Mouse (Mus musculus) Patski (cell line): Measurements from ENCODE around the gene Rtn4r. TPM values are rescaled to one million over a fixed set of nuclear protein-coding genes. Genes with fewer than 3 reads are reported as not detected.

Experiments
- ATAC-seq: fragments of 100-300 bp; one replicate; pipeline ENCODE4 v1.8.0; 2021
- CTCF ChIA-PET: fragments of 350-600 bp; sonication (Branson Sonifier 250); formaldehyde crosslinking; loops from one replicate; lab custom pipeline; 2022; ENCODE audit warnings: inconsistent platforms; lab: Charles Lee
- POLR2A ChIA-PET: fragments of 350-600 bp; sonication (Branson Sonifier 250); formaldehyde crosslinking; loops from one replicate; lab custom pipeline; 2022; ENCODE audit warnings: antibody characterized with exemption, inconsistent platforms; lab: Charles Lee
- DNase-seq: peaks from one replicate; pipeline ENCODE4 v3.0.0-alpha.2; 2011; ENCODE audit warnings: low read depth, low spot score
- H3K27me3 ChIP-seq: fragments of 371-371 bp; one replicate; pipeline ENCODE4 v1.5.1; 2021
- CTCF ChIP-seq: fragments of 100-300 bp; IDR thresholded peaks from one replicate; pipeline ENCODE4 v1.5.1; 2021
- in situ Hi-C: fragments of 300-500 bp; cut with MboI; formaldehyde crosslinking; loops from 3 replicates; pipeline ENCODE4 v1.11.1; 2018; ENCODE audit warnings: low pct_unique_long_range_greater_than_20kb, mixed read lengths
- polyA plus RNA-seq: library from polyadenylated mRNA; unstranded; gene quantifications from one replicate; pipeline ENCODE4 v1.2.3, GENCODE M21; 2021

The Rtn4r gene
- polyA plus RNA-seq, 1 experiment from 2014 or later, result 0.90 TPM

DNA sequence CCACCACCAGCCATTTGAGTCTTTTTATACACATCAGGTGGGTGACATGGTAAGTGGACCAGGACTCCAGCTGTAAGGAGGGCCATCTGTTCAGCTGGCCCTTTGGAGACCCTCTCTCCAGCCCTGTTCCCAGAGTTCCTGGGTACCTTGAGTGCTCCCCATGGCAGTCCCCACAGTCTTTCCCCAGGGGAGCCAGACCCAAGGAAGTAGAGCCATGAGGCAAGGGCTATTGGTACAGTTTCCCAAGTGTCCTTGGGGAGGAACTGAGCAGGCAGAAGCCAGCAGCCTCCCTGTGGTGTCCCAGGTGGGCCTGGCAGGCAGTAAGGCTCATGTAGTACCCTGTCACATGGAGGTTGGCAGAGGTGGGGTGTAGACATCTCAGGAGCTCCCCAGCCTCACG is 4.6 kb downstream of the Rtn4r start:
- DNase-seq (no peak), ATAC-seq (no peak)
- TF ChIP-seq CTCF, result no peak
- POLR2A ChIA-PET, result no interaction called here
- in situ Hi-C loops, result no loop called here
- CTCF ChIA-PET, result interaction anchor here (1.1 kb wide), 1 partner anchor 65 kb away, joined by 3 read pairs; no protein-coding TSS in a partner anchor
- peaks cover 9% of the 10 kb centered on the region for H3K27me3 ChIP-seq

GRCm38 (mm10) chr16:18132575-18132974 is 5.1 kb downstream of the Rtn4r start:
- no peak for ATAC-seq
- CTCF ChIA-PET, result interaction anchor here (1.1 kb wide), 1 partner anchor 64 kb away, joined by 3 read pairs; no protein-coding TSS in a partner anchor
- POLR2A ChIA-PET, result no interaction called here
- TF ChIP-seq CTCF, result no peak
- in situ Hi-C loops, result no loop called here
- H3K27me3 ChIP-seq, result peaks cover 9% of the 10 kb centered on the region
- DNase-seq, result no peak

DNA sequence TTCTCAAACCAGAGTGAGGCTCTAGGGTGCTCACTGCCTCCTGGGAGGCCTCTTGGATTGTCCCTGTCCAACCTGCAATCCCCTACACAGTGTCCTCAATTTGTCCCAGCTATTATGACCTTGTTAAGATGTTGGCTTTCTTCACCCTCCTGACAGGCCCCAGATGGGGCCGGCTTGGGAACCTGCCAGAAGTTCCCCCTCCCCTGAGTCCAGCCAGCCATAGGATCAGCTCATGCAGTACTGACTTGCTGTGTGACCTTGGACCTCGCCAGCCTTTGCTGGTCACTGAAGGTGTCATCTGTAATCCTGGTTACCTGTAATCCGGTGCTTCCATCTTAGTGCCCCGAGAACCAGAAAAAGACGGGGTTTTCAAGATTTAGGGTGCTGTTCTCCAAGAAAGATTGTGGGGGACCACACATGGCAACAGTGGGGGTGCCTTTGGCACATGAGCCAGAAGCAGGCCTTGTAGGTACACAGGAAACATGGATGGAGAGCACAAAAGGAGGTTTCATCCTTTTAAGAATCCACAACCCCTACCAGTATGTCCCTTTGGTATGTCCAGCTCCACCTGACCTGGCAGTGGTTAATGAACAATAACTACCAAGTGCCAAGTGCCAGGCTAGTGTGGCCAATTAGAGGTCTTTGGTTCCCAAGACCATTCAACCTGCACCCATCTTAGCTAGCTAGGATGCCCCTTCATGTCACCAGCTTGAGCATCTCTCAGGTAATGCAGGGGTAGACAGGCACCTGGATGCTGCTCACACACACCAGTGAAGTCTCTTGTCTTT is 5.9 kb downstream of the Rtn4r start:
- H3K27me3 ChIP-seq, result peaks cover 9% of the 10 kb centered on the region
- ATAC-seq (no peak), DNase-seq (no peak)
- POLR2A ChIA-PET, result no interaction called here
- TF ChIP-seq CTCF, result no peak
- in situ Hi-C loops, result no loop called here
- CTCF ChIA-PET, result no interaction called here

DNA sequence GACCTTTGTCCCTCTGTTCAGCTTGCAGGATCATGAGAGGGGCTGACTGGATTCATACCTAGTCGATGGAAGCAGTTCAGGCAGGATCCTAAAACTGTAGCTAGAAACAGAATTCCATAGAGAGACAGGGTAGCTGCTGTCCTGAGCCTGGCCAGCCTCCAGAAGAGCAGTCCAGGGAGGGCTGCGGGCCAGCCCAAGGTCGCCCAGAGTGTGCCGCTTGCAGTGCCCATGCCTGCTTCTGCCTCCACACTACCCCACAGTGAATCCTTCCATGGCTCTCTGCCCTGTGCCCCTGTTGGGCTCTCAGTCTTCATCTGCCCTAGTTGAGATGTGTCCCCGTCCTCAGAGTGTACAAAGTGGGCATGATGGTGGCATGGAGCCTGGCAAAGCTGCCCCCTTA is 7.8 kb downstream of the Rtn4r start:
- no peak for DNase-seq
- POLR2A ChIA-PET, result no interaction called here
- TF ChIP-seq CTCF, result no peak

DNA sequence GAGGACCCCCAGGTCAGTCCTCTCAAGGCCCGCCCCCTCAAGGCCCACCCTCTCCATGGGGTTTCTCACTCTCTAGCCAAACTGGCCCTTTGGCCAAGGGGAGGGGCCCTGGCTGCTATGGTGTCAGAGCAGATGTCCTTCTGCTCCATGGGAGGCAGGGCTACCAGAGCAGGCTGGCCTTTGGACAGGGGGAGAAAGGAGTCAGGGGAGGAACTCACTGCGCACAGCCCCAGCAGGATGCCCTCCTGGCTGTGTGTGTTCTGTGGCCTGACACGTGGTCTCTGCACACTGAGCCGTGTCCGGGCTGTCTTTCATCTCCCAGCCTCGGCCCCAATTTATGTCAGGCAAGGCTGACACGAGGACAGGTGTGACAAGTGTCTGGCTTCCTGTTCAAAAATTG is 8.6 kb downstream of the Rtn4r start:
- H3K27me3 ChIP-seq, result peaks cover 7% of the 10 kb centered on the region
- CTCF ChIA-PET, result no interaction called here
- ATAC-seq (no peak), DNase-seq (no peak)
- no peak for TF ChIP-seq CTCF
- POLR2A ChIA-PET, result no interaction called here
- in situ Hi-C loops, result no loop called here

More for the DNA sequence above, 7.8 kb downstream of the Rtn4r start:
- H3K27me3 ChIP-seq, result peaks cover 7% of the 10 kb centered on the region
- CTCF ChIA-PET, result interaction anchor here (1.6 kb wide), 1 partner anchor 23 kb away, joined by 4 read pairs; no protein-coding TSS in a partner anchor
- no peak for ATAC-seq
- in situ Hi-C loops, result no loop called here

DNA sequence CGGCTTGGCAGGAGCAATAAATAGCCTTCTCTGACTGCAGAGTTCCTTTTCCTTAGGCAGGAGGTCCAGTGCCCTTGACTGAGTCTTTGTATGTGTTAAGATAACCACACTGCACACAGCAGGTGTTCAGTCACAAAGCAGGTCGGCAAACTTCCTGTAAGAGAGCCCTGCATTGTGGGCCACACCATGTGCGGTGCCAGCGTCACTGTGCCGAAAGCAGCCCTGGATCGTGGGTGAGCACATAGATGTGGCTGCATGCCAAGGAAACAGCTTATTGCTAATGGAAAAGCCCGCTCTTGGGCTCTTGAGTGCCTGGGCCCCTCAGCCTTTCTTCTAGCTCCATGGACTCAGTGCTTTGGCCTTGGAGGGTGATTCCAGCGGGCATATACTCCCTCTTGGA is 16.8 kb downstream of the Rtn4r start:
- ChIA-PET POLR2A (no interaction called here), CTCF (no interaction called here)
- in situ Hi-C loops, result no loop called here

DNA sequence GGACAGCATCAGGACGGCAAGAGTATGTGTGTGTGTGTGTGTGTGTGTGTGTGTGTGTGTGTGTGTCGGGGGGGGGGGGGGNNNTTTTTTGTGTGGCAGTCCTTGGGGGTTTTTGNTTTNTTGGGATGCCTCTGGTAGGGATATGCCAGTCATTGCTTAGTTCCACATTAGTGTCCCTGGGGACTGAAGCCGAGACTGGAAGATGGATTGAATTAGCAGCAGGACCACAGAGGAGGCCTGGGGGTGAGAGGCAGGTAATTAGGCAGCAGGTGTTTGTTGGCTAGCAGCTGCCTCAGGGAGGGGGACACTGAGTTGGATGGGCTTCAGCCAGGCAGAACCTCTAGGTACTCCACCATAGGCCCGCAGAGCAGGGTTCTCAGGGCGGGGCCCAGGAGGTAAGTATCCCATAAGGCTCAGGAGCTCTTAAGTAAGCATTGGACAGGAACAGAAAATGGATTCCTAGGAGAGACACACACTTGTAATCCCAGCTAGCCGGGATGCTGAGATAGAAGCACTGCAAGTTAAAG is 18.0 kb downstream of the Rtn4r start:
- ATAC-seq, result no peak
- H3K27me3 ChIP-seq, result peaks cover 24% of the 10 kb centered on the region
- CTCF ChIA-PET, result no interaction called here
- DNase-seq, result no peak
- no peak for TF ChIP-seq CTCF
- in situ Hi-C loops, result no loop called here
- POLR2A ChIA-PET, result no interaction called here

More for the DNA sequence above, 16.8 kb downstream of the Rtn4r start:
- ATAC-seq (no peak), DNase-seq (no peak)
- peaks cover 25% of the 10 kb centered on the region for H3K27me3 ChIP-seq
- TF ChIP-seq CTCF, result no peak

GRCm38 (mm10) chr16:18148208-18148876 is 20.9 kb downstream of the Rtn4r start:
- ATAC-seq, result no peak
- H3K27me3 ChIP-seq, result peaks cover 15% of the 10 kb centered on the region
- POLR2A ChIA-PET, result no interaction called here
- TF ChIP-seq CTCF, result no peak
- CTCF ChIA-PET, result interaction anchor here (0.8 to 2.7 kb wide), 3 partner anchors 10 to 63 kb away, joined by 3 to 8 read pairs (median 3); no protein-coding TSS in a partner anchor
- in situ Hi-C loops, result no loop called here
- no peak for DNase-seq

DNA sequence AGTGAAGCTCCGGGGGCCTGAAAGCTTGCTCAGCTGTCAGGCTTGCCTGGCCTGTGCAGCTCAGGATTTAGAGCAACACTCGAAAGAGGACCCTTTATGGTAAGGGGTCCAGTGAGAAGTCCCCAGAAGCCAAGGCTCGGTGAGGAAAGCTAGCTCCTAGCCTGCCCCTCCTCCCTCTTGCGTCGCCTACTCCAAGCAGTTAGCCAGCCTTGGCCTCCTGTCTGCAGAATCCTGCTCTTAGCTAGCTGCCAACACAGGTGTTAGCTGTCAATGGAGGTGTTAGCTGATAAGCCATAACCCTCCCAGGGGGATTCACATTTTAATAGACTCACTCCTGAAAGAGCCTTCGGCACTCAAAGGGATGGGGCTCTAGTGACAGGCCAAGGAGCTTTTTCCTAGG is 21.8 kb downstream of the Rtn4r start:
- in situ Hi-C loops, result no loop called here
- no peak for TF ChIP-seq CTCF
- no peak for ATAC-seq
- POLR2A ChIA-PET, result no interaction called here
- no peak for DNase-seq
- CTCF ChIA-PET, result interaction anchor here (0.9 to 1.8 kb wide), 2 partner anchors 11 to 13 kb away, joined by 3 to 4 read pairs; no protein-coding TSS in a partner anchor
- peaks cover 15% of the 10 kb centered on the region for H3K27me3 ChIP-seq

DNA sequence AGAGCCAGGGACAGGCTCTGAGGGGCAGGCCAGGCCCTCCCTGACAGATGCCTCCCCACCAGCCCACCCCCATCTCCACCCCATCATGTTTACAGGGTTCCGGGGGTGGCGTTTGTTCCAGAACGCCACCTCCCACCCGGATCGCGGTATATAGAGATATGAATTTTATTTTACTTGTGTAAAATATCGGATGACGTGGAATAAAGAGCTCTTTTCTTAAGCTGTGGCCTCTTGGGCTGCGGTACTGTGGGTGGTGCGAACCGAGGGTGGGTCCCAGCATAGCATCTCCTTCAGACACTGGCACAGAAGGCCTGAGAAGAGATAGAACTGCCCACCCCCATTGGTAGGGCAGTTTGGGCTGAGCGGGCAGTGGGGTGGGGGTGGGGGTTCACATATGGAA is 24.7 kb downstream of the Rtn4r start:
- POLR2A ChIA-PET, result no interaction called here
- no peak for DNase-seq
- CTCF ChIA-PET, result interaction anchor here (0.6 to 1.1 kb wide), 2 partner anchors 27 to 59 kb away, joined by 3 to 6 read pairs; no protein-coding TSS in a partner anchor
- in situ Hi-C loops, result no loop called here
- H3K27me3 ChIP-seq, result peaks cover 10% of the 10 kb centered on the region
- no peak for ATAC-seq
- TF ChIP-seq CTCF, result no peak
